Mouse (Mus musculus) lung, embryonic 14.5 days (tissue): Measurements from ENCODE around the gene Gm35549. TPM values are rescaled to one million over a fixed set of nuclear protein-coding genes. Genes with fewer than 3 reads are reported as not detected.
A peak's percentile ranks its signal among the peaks of the same experiment; 100 is the strongest.
"Not testable (repeated sequence)": the region's sequence is repeated elsewhere in the genome, so short reads cannot be mapped to it uniquely, and the experiment has no call there.

ENCODE experiments used
- ATAC-seq: fragments of 200-750 bp; cut with Nextera tagmentation; 2 replicates; pipeline ENCODE4 v1.8.0; 2017; ENCODE audit warnings: mild to moderate bottlenecking, moderate TSS enrichment, moderate library complexity; ENCODE audit not compliant: insufficient read depth
- DNase-seq: peaks from one replicate; pipeline ENCODE4 v3.0.0-alpha.2; 2015
- H3K27ac ChIP-seq: fragments of 300-500 bp; sonication (generic); 2 replicates; pipeline ENCODE4 v1.5.1; 2014; ENCODE audit warnings: low read depth, mild to moderate bottlenecking, moderate library complexity
- H3K27me3 ChIP-seq: fragments of 300-500 bp; sonication (generic); 2 replicates; pipeline ENCODE4 v1.6.1; 2014; ENCODE audit warnings: low read length, control low read depth; ENCODE audit not compliant: insufficient read depth
- H3K36me3 ChIP-seq: fragments of 300-500 bp; sonication (generic); 2 replicates; pipeline ENCODE4 v1.6.1; 2014; ENCODE audit warnings: control low read depth; ENCODE audit not compliant: insufficient read depth
- H3K4me1 ChIP-seq: fragments of 300-500 bp; sonication (generic); 2 replicates; pipeline ENCODE4 v1.6.1; 2014; ENCODE audit warnings: antibody characterized with exemption, control low read depth; ENCODE audit not compliant: insufficient read depth
- H3K4me2 ChIP-seq: fragments of 300-500 bp; sonication (generic); 2 replicates; pipeline ENCODE4 v1.6.1; 2014; ENCODE audit warnings: mild to moderate bottlenecking
- H3K4me3 ChIP-seq: fragments of 300-500 bp; sonication (generic); 2 replicates; pipeline ENCODE4 v1.5.1; 2014; ENCODE audit warnings: low read depth, low read length
- H3K9ac ChIP-seq: fragments of 300-500 bp; sonication (generic); 2 replicates; pipeline ENCODE4 v1.6.1; 2014
- H3K9me3 ChIP-seq: fragments of 300-500 bp; sonication (generic); 2 replicates; pipeline ENCODE4 v1.6.1; 2016; ENCODE audit warnings: low read depth, low read length, control low read depth
- CTCF ChIP-seq: IDR thresholded peaks from 2 replicates; pipeline ENCODE4 v1.5.1; 2016; ENCODE audit warnings: antibody characterized with exemption, low read depth
- WGBS: fragments of 180-500 bp; shearing (Covaris S2); extraction: QIAGEN DNeasy Blood & Tissue Kit; methylation state at CpG from one replicate; pipeline ENCODE4 v1.1.7; 2014; 5-methylcytosine and 5-hydroxymethylcytosine counted together
- polyA plus RNA-seq: library from polyadenylated mRNA; unstranded; fragments of >200 nt; fragmentation: Nextera tagmentation; extraction: Ambion mirVana; gene quantifications from 2 replicates; pipeline ENCODE4 v1.2.1, GENCODE M21; 2014

Gm35549 gene
- polyA plus RNA-seq, 1 experiment from 2014 or later = 0.75 TPM

GRCm38 (mm10) chr9:122854526-122854925, 10.7 kb upstream of the Gm35549 start:
- Histone ChIP-seq H3K9ac (no peak overlapping the region), H3K4me3 (no peak overlapping the region), H3K27ac (no peak overlapping the region), H3K36me3 (peaks cover 94% of the 10 kb centered on the region), H3K27me3 (no peaks in the 10 kb centered on the region), H3K9me3 (peaks cover 3% of the 10 kb centered on the region; the same call in 1 of the 2 replicates), H3K4me1 (no peaks in the 10 kb centered on the region), H3K4me2 (no peak overlapping the region)
- TF ChIP-seq CTCF = no peak
- WGBS = 90% methylated on average over 7 of the region's 7 CpGs
- ATAC-seq (no peak), DNase-seq (no peak)

DNA sequence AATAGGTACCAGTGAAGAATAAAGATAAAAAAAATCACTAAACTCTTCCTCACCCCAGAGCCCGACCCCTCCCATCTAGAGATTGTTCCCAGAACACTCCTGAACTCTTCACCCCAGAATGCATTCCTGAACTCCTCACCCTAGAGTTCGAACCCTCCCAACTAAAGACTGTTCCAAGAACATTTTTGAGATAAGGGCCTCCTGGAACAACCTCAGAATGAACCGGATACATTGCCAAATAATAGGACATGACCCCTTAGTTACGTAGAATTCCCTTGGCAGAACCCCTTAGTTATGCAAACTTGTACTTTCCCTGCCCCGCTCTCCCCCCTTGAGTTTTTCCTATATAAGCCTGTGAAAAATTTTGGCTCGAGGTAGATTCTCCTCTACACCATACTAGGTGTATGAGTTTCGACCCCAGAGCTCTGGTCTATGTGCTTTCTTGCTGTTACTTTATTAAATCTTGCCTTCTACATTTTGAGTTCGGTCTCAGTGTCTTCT, 4.0 kb upstream of the Gm35549 start:
- H3K27ac ChIP-seq, H3K4me3 ChIP-seq, H3K4me2 ChIP-seq, H3K27me3 ChIP-seq, H3K9ac ChIP-seq, H3K4me1 ChIP-seq, ATAC-seq, DNase-seq, H3K9me3 ChIP-seq: not testable (repeated sequence)
- peaks cover 44% of the 10 kb centered on the region for H3K36me3 ChIP-seq
- WGBS = 78% methylated on average over 6 of the region's 8 CpGs

DNA sequence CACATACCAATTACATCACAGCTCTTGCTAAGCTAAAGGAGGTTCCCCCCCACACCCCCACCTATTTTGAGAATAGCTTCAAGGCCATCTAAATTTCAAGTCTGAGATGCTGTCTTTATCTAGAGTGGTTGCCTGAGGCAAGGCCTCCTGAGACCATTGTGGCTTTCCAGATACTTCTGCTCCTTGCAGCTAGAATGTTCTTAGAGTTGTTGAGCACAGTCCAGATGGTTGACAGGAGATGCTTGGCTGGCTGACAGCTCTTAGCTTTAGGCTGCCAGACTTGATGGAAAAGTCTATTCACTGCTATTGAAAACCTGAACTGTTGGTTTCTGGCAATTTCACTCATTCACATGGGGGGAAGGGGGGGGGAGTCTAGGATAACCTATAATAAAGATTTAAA, 2.3 kb upstream of the Gm35549 start:
- TF ChIP-seq CTCF = no peak
- no peak for ATAC-seq

DNA sequence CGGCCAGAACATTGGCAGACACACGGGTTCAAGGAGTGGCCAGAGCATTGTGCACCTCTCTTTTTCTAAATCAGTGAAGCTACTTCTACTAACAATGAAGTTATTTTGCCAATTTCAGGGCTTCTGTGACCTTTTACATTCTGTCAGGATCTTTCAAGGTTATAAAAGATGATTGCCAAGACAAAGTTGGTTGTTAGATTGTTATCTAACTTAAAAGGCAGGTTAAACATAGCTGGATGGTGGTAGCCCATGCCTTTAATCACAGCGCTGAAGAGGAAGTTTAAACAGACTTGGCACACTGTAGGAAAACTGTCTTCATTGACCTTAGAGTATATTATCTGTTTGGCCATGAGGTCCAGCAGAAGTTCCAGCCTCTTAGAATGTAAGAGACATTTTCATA, 1.8 kb upstream of the Gm35549 start:
- no peak overlapping the region for H3K9ac ChIP-seq
- H3K4me2 ChIP-seq = no peak overlapping the region
- peaks cover 21% of the 10 kb centered on the region for H3K36me3 ChIP-seq
- DNase-seq (no peak), ATAC-seq (no peak)
- H3K4me1 ChIP-seq = no peaks in the 10 kb centered on the region
- no peak overlapping the region for H3K4me3 ChIP-seq
- no peak overlapping the region for H3K27ac ChIP-seq
- no peaks in the 10 kb centered on the region for H3K9me3 ChIP-seq
- TF ChIP-seq CTCF = no peak
- WGBS = 78% methylated on average over 3 of the region's 3 CpGs
- H3K27me3 ChIP-seq = no peaks in the 10 kb centered on the region

More for the DNA sequence above, 2.3 kb upstream of the Gm35549 start:
- H3K9ac ChIP-seq = no peak overlapping the region
- H3K4me2 ChIP-seq = no peak overlapping the region
- H3K27ac ChIP-seq = no peak overlapping the region
- peak; percentile 27 for DNase-seq
- H3K36me3 ChIP-seq = peaks cover 27% of the 10 kb centered on the region
- H3K27me3 ChIP-seq = no peaks in the 10 kb centered on the region
- H3K4me1 ChIP-seq = no peaks in the 10 kb centered on the region
- no peak overlapping the region for H3K4me3 ChIP-seq
- no peaks in the 10 kb centered on the region for H3K9me3 ChIP-seq

GRCm38 (mm10) chr9:122837680-122838079, 6.2 kb downstream of the Gm35549 start:
- Histone ChIP-seq H3K9me3 (no peaks in the 10 kb centered on the region), H3K4me3 (no peak overlapping the region), H3K9ac (no peak overlapping the region), H3K27ac (peak overlapping the region; percentile 87), H3K27me3 (no peaks in the 10 kb centered on the region), H3K4me1 (peaks cover 8% of the 10 kb centered on the region), H3K36me3 (peaks cover 6% of the 10 kb centered on the region; the same call in 1 of the 2 replicates), H3K4me2 (peak overlapping the region; percentile 36)
- peak; percentile 74 for TF ChIP-seq CTCF
- DNase-seq (peak; percentile 76), ATAC-seq (peak; percentile 79)
- WGBS = 24% methylated on average over 16 of the region's 16 CpGs

DNA sequence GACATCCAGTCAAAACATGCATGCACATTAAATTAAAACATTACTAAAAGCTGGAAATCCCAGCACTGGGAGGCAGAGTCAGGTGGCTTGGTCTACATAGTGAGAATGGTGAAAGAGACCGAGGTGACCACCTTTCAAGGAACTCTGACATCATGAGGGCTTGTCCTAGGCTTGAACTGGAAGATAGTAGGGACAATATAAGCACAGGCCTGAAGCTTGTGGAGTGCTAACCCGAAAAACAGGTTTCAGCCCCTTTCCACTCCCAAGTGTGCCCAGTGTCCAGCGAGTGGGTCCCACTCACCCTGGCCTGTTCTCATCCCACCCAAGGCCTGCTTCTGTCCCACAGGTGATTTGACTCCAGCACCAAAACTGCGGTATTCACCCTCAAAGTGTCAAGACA, 6.6 kb downstream of the Gm35549 start:
- Histone ChIP-seq H3K4me2 (no peak overlapping the region), H3K9ac (peak overlapping the region; percentile 13; the same call in 1 of the 2 replicates), H3K9me3 (no peaks in the 10 kb centered on the region), H3K27me3 (no peaks in the 10 kb centered on the region), H3K27ac (peak overlapping the region; percentile 87), H3K36me3 (peaks cover 6% of the 10 kb centered on the region; the same call in 1 of the 2 replicates), H3K4me1 (peaks cover 8% of the 10 kb centered on the region), H3K4me3 (no peak overlapping the region)
- ATAC-seq (peak; percentile 45), DNase-seq (no peak)
- TF ChIP-seq CTCF = no peak
- 67% methylated on average over 4 of the region's 4 CpGs for WGBS

DNA sequence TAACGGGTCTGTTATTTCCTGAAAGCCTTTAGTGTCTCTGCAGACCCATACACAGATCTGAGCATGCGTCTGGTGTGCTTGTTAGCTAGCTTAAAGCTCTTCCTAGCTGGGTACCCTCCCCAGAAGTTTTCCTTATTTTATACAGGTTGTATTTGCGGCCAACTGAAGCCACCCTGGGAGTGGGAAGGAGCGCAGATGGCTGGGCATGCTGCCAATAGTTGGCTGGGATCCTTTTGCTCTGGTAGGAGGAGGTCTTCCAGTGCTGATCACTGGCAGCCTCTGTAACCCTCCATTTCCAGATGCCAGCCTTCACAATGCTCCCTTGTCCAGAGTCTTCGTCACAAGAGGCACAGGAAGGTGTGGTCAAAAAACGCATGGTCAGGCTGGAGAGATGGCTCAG, 7.0 kb downstream of the Gm35549 start:
- WGBS = 31% methylated on average over 6 of the region's 6 CpGs
- Histone ChIP-seq H3K9me3 (no peaks in the 10 kb centered on the region), H3K36me3 (peaks cover 6% of the 10 kb centered on the region; the same call in 1 of the 2 replicates), H3K4me2 (no peak overlapping the region), H3K9ac (peak overlapping the region; percentile 13; the same call in 1 of the 2 replicates), H3K4me3 (no peak overlapping the region), H3K4me1 (peaks cover 8% of the 10 kb centered on the region), H3K27me3 (no peaks in the 10 kb centered on the region), H3K27ac (peak overlapping the region; percentile 87)
- no peak for TF ChIP-seq CTCF
- DNase-seq = peak; percentile 88
- peak; percentile 86 for ATAC-seq

- Histone ChIP-seq H3K36me3 (peaks cover 6% of the 10 kb centered on the region; the same call in 1 of the 2 replicates), H3K9ac (no peak overlapping the region), H3K4me3 (no peak overlapping the region), H3K27me3 (no peaks in the 10 kb centered on the region), H3K4me2 (no peak overlapping the region), H3K9me3 (no peaks in the 10 kb centered on the region), H3K4me1 (peaks cover 8% of the 10 kb centered on the region), H3K27ac (peak overlapping the region; percentile 87)
- TF ChIP-seq CTCF = no peak
- DNase-seq (no peak), ATAC-seq (no peak)
- WGBS = 67% methylated on average over 9 of the region's 9 CpGs
Observed at GRCm38 (mm10) chr9:122836126-122836525, 7.7 kb downstream of the Gm35549 start.
